Mouse (Mus musculus) erythroblast, embryonic 14.5 days (primary cell): ENCODE measurements around the gene Ggct.

Source experiments
- GATA1 ChIP-seq: IDR thresholded peaks from 2 replicates; pipeline ENCODE4 v1.6.1; 2012; ENCODE audit warnings: low read length, inconsistent platforms, mixed read lengths
- TAL1 ChIP-seq: IDR thresholded peaks from 3 replicates; pipeline ENCODE4 v1.6.1; 2012; ENCODE audit warnings: low read length, inconsistent platforms, mixed read lengths

DNA sequence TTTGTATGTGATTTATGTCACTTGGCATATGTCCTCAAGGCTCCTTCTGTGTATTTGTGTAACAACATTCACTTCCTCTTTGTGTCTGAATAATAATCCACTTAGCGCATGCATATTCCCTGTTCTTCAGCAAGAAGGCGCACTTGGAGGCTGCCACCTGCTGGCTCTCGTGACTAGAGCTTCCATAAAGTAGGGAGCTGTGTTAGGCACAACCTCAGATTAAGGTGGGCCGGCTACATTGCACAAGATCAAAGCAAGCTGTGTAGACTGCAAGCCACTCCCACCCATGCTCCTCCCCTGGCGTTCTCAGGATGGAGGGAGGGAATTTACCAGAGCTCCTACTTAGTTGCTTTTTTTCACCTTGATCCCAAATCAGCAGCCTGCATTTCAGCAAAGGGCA is 23.5 kb upstream of the Ggct start:
- TF ChIP-seq TAL1 (no peak), GATA1 (no peak)
